In genomic region chr1:78446232-78446631, GRCm38 (mm10) we compare ENCODE assay signal across 8 mouse cellular contexts.
"Had no signal": no experiment of that assay in that cellular context is flagged by ENCODE, and none has a peak within 500 bp of the region (broad histone marks: within the 10 kb centered on the region; RNA-seq: fewer than 3 reads in every experiment).

No protein-coding gene starts in this region.

- DNase-seq: left cerebral cortex, postnatal 4 days; liver, embryonic 13.5 days; lung, adult 18-20 months had no signal

- H3K9ac ChIP-seq: hindbrain, embryonic 15.5 days; limb, embryonic 13.5 days; liver, embryonic 13.5 days; midbrain, embryonic 12.5 days; neural tube, embryonic 12.5 days had no signal

- H3K4me1 ChIP-seq: hindbrain, embryonic 15.5 days; liver, embryonic 13.5 days; midbrain, embryonic 12.5 days; neural tube, embryonic 12.5 days had no signal

- H3K27me3 ChIP-seq: hindbrain, embryonic 15.5 days; limb, embryonic 13.5 days; liver, embryonic 13.5 days; midbrain, embryonic 12.5 days; neural tube, embryonic 12.5 days had no signal

- H3K27ac ChIP-seq: hindbrain, embryonic 15.5 days; limb, embryonic 13.5 days; liver, embryonic 13.5 days; midbrain, embryonic 12.5 days; neural tube, embryonic 12.5 days; stomach, postnatal 0 days had no signal

- H3K4me2 ChIP-seq: hindbrain, embryonic 15.5 days; limb, embryonic 13.5 days; liver, embryonic 13.5 days; midbrain, embryonic 12.5 days; neural tube, embryonic 12.5 days had no signal

- H3K9me3 ChIP-seq: hindbrain, embryonic 15.5 days; limb, embryonic 13.5 days; liver, embryonic 13.5 days; midbrain, embryonic 12.5 days; neural tube, embryonic 12.5 days had no signal

- H3K4me3 ChIP-seq: hindbrain, embryonic 15.5 days; limb, embryonic 13.5 days; liver, embryonic 13.5 days; midbrain, embryonic 12.5 days; neural tube, embryonic 12.5 days had no signal
